Mouse (Mus musculus): ENCODE data around the gene Slc35g3.

- peak; percentile 84 for TF ChIP-seq POLR2A (IDR thresholded peaks at IDR 0.05; ENCODE audit: low read depth, low read length)
- no peak for TF ChIP-seq CTCF (IDR thresholded peaks at IDR 0.05; ENCODE audit: extremely low read depth, insufficient read length, insufficient replicate concordance, low read depth, low read length)
These were observed 40.9 kb upstream of the Slc35g3 start for GRCm38 (mm10) chr11:69802648-69803105.
